Mouse (Mus musculus): Measurements from ENCODE around the gene Fst. TPM values are rescaled to one million over a fixed set of nuclear protein-coding genes. Genes with fewer than 3 reads are reported as not detected.

Gene Fst
- polyA plus RNA-seq (2017; shearing (Covaris generic)): 1.4 TPM

DNA sequence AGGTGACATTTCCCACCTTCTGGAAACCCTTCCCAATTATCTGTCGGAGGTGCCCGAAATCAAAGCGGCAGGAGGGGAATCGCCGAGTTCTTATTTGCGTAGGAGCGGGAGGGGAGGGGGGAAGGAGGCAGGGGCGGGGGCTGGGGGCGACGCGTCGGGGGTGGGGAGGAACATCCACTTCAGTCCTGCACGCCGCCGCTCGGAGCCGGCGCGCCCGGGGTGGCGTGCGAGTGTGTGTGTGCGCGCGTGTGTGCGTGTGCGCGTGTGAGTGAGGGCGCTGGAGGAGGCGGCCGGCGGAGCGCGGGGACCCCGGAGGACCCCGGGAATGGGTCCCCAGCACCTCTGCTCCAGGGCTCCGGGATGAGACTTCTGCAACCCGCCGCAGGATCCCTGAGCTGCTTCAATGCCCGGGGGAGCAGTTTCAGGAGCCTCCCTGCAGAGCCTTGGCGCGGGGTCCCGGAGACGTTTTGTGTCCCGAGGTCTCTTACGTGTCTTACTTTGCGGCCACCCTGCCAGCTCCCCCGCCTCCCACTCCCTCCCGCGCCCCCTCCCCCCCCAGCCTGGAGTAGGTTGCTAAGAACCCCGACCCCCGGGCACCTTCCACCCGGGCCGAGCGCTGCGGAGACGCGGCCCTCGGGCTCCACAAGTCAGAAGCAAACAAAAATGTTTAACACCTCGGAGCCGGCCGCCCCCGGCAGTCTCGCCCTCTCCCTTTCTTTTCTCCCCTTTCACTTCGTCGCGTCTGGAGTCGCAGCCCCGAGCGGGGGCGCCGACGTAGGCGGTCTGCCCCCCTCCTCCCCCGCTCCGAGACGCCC lies at the start of gene Fst:
Gene Fst, minus strand, starts transcription at position 66 of the 815 bp plus-strand sequence.

Other genes starting within 250 kb of the Fst start
- 157 TPM for gene Ndufs4, start 70.7 kb downstream of the Fst start, polyA plus RNA-seq (2017; shearing (Covaris generic))